Mouse (Mus musculus): ENCODE results near the gene Fn1. TPM values are rescaled to one million over a fixed set of nuclear protein-coding genes. Genes with fewer than 3 reads are reported as not detected.

Gene Fn1
- polyA plus RNA-seq, 1 experiment from 2014 or later, result 39.5 TPM

DNA sequence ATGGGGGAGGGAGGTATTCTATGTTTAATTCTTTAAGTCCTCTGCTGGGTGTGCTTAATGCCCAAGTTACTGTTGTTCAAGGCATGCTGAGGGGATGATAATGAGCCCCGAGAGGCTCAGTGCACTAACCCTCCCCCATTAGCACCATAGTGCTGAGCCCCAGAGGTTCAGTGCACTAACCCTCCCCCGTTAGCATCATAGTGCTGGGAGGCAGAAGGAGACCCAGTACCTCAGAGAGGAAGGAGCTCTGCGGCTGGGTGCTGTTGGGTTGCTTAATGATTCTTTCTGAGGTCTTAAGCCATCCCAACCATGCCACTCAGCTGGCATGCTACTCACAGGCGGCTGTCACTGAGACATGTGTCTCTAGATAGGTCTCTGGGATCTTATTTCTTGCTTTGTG, 82.9 kb downstream of the Fn1 start:
- WGBS, result 92% methylated on average over 4 of the region's 4 CpGs
- Histone ChIP-seq H3K4me1 (replicated peaks; ENCODE audit: control insufficient read depth, insufficient read depth, low read length) (no peaks in the 10 kb centered on the region), H3K9me3 (ENCODE audit: control insufficient read depth, low read length) (no peaks in the 10 kb centered on the region), H3K9ac (no peak overlapping the region), H3K27ac (no peak overlapping the region), H3K4me2 (replicated peaks) (no peak overlapping the region), H3K27me3 (ENCODE audit: control insufficient read depth, insufficient read depth, low read length) (no peaks in the 10 kb centered on the region), H3K36me3 (replicated peaks; ENCODE audit: control insufficient read depth, insufficient read depth) (peaks cover 80% of the 10 kb centered on the region), H3K4me3 (replicated peaks; ENCODE audit: low read length) (no peak overlapping the region)
- DNase-seq (ENCODE audit: low spot score), result no peak
- no peak for ATAC-seq (ENCODE audit: low FRiP score)

DNA sequence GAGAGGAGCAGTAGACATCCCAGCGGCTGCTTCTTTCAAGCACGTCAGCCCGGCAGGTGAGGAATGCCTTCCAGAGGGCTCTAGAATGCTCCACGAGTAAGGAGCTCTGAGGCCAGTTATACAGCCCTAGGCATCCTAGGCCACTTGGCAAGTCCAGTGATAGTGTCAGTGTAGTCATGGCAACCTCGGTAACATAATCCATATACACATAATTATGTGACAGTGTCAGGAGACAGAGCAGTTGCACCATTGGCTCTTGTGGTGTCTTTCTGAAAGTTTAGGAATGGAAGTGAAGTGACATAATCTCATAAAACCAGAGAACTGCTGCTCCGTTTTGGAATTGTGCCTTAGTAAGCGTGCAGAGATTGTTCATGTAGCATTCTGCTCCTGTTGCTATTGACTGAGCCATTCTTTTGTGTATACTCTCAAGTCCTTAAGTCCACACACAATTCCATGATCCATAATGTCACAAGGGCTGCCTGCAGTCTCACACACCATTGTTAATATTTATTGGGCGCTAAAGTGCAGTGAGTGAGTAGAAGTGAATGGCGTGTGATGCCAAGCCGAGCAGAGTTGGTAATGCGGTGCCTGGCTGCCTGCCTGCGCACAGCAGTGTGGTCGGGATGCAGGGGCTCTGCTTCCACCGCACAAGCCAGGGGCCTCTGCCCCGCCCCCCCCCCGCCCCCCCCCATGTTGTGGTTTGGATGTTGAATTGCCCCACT, 85.0 kb downstream of the Fn1 start:
- no peak overlapping the region for H3K4me2 ChIP-seq (replicated peaks)
- no peak for DNase-seq (ENCODE audit: low spot score)
- H3K9me3 ChIP-seq (ENCODE audit: control insufficient read depth, low read length), result no peaks in the 10 kb centered on the region
- H3K27ac ChIP-seq, result no peak overlapping the region
- no peak overlapping the region for H3K4me3 ChIP-seq (replicated peaks; ENCODE audit: low read length)
- H3K4me1 ChIP-seq (replicated peaks; ENCODE audit: control insufficient read depth, insufficient read depth, low read length), result no peaks in the 10 kb centered on the region
- no peaks in the 10 kb centered on the region for H3K27me3 ChIP-seq (ENCODE audit: control insufficient read depth, insufficient read depth, low read length)
- ATAC-seq (ENCODE audit: low FRiP score), result no peak
- WGBS, result 73% methylated on average over 16 of the region's 16 CpGs
- H3K36me3 ChIP-seq (replicated peaks; ENCODE audit: control insufficient read depth, insufficient read depth), result peaks cover 89% of the 10 kb centered on the region
- no peak overlapping the region for H3K9ac ChIP-seq

DNA sequence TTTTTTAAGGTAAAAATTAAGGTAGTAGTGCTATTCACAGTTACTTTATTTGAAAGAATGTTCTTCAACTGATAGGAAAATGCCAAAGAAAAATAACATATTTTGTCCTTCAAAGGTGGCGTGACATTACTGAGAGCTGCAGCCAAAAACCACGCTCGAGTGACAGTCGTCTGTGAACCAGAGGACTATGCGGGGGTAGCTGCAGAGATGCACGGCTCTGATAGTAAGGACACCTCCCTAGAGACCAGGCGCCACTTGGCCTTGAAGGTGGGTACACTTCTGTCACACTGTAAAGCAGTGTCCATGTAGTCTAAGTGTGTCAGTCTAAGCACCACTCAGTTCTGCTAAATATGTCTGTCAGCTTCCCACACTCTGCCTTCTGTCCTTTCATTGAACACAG, 88.7 kb downstream of the Fn1 start:
- H3K9ac ChIP-seq, result no peak overlapping the region
- no peak overlapping the region for H3K4me2 ChIP-seq (replicated peaks)
- no peak overlapping the region for H3K27ac ChIP-seq
- no peaks in the 10 kb centered on the region for H3K4me1 ChIP-seq (replicated peaks; ENCODE audit: control insufficient read depth, insufficient read depth, low read length)
- no peaks in the 10 kb centered on the region for H3K27me3 ChIP-seq (ENCODE audit: control insufficient read depth, insufficient read depth, low read length)
- 95% methylated on average over 7 of the region's 7 CpGs for WGBS
- DNase-seq (ENCODE audit: low spot score) (no peak), ATAC-seq (ENCODE audit: low FRiP score) (no peak)
- no peaks in the 10 kb centered on the region for H3K9me3 ChIP-seq (ENCODE audit: control insufficient read depth, low read length)
- H3K4me3 ChIP-seq (replicated peaks; ENCODE audit: low read length), result no peak overlapping the region
- peaks cover 74% of the 10 kb centered on the region for H3K36me3 ChIP-seq (replicated peaks; ENCODE audit: control insufficient read depth, insufficient read depth)

DNA sequence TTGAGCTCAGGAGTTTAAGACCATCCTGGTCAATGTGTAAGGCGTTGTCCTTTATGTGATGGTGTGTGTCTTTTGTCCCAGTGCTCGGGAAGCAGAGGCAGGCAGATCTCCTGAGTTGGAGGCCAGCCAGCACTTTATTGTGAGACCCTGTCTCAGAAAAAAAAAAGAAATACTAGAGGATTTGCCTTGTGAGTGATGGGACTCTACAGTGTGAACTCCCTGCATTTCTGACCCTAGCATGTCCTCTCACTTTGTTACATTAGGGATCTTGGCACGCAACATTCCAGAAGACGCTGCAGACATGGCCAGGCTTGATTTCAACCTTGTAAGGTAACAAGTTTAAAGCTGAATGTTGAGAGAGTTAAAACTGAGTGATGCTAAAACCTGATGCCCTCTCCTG, 92.4 kb downstream of the Fn1 start:
- ATAC-seq (ENCODE audit: low FRiP score), result no peak
- Histone ChIP-seq H3K9ac (no peak overlapping the region), H3K4me1 (replicated peaks; ENCODE audit: control insufficient read depth, insufficient read depth, low read length) (peaks cover 12% of the 10 kb centered on the region), H3K4me3 (replicated peaks; ENCODE audit: low read length) (no peak overlapping the region), H3K27ac (no peak overlapping the region), H3K4me2 (replicated peaks) (no peak overlapping the region), H3K36me3 (replicated peaks; ENCODE audit: control insufficient read depth, insufficient read depth) (peaks cover 45% of the 10 kb centered on the region), H3K27me3 (ENCODE audit: control insufficient read depth, insufficient read depth, low read length) (no peaks in the 10 kb centered on the region), H3K9me3 (ENCODE audit: control insufficient read depth, low read length) (no peaks in the 10 kb centered on the region)
- DNase-seq (ENCODE audit: low spot score), result no peak
- 94% methylated on average over 4 of the region's 4 CpGs for WGBS

DNA sequence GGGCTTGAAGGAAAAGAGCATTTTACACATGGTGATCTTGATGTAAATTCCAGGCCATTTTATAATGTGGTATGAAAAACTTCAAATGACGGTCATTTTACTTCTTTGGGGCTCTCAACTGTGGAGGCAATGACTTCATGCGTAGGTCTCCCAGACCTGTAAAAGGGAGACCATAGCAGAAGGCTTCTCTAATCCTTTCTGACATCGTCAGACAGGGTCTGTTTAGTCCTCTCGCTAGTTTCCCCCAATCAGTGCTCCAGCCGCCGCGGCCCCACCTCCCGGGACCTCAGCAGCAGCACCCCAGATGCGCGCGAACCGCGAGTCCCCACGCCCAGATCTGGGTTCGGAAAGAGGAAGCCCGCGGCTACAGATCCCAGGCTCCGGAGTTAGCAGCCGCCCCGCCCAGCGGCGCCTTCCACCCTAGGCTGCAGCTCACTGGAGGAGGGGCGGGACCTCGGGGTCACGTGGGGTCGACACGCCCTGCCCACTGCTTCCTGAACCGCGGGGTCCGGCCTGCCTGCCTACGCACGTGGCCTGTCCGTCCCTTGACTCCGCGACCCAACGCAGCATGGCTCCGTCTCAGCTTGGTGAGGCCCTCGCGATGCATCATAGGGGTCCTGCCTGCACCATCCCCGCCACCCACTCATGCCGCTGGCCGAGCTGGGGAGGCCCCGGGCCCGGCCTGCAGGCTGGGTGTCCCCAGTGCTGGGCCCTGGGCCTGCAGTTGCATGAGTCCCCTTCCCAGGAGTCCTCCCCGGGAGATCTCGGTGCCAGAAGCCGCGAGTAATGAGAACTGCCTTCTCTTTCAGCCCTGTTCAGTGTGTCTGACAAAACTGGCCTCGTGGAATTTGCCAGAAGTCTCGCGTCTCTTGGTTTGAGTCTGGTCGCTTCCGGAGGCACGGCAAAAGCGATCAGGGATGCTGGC, 96.0 kb downstream of the Fn1 start, which contains the start of gene Atic:
TSS of gene Atic (plus strand) at position 463 of the 925 bp plus-strand sequence.
- ATAC-seq (ENCODE audit: low FRiP score) (peak; percentile 99), DNase-seq (ENCODE audit: low spot score) (peak; percentile 81)
- Histone ChIP-seq H3K4me2 (replicated peaks) (peak within 1 kb of the TSS; percentile 82), H3K27me3 (ENCODE audit: control insufficient read depth, insufficient read depth, low read length) (no peaks in the 10 kb centered on the region), H3K9ac (peak within 1 kb of the TSS; percentile 68), H3K4me1 (replicated peaks; ENCODE audit: control insufficient read depth, insufficient read depth, low read length) (peaks cover 12% of the 10 kb centered on the region), H3K27ac (peak within 1 kb of the TSS; percentile 50), H3K9me3 (ENCODE audit: control insufficient read depth, low read length) (no peaks in the 10 kb centered on the region), H3K36me3 (replicated peaks; ENCODE audit: control insufficient read depth, insufficient read depth) (0 out of 2 replicates have a peak, but pooled peaks cover 23% of the 10 kb centered on the region), H3K4me3 (replicated peaks; ENCODE audit: low read length) (peak within 1 kb of the TSS; percentile 51)
- under 1% methylated on average over 52 of the region's 55 CpGs for WGBS

DNA sequence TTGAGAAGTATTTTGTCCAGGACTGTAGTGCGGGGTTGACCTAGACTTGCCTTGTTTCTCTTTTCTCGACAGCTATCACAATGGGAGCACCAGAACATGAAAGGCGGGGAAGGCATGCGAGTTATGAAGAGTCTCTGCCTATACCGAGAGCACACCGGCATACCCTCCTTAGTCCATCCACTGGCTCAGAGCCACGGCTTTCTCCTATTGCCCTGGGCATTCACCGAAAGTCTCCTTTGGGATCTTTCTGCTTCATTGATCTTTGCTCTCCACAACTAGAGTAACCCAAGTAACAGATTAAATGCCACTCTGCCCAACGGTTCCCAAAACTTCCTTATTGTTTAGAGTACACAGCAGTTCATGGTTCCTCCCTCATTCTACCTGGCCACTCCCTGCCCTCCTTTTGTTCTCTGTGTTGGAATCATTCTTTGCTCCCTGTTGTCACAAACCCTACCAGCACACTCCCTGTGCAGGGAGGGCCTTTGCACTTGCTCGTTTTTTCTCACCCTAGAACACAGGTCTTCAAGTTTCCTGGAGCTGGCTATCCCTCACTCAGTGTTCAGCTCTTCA, 102.3 kb downstream of the Fn1 start:
- H3K36me3 ChIP-seq (replicated peaks; ENCODE audit: control insufficient read depth, insufficient read depth), result no peaks in the 10 kb centered on the region
- no peaks in the 10 kb centered on the region for H3K9me3 ChIP-seq (ENCODE audit: control insufficient read depth, low read length)
- ATAC-seq (ENCODE audit: low FRiP score) (no peak), DNase-seq (ENCODE audit: low spot score) (no peak)
- H3K4me1 ChIP-seq (replicated peaks; ENCODE audit: control insufficient read depth, insufficient read depth, low read length), result no peaks in the 10 kb centered on the region
- H3K27ac ChIP-seq, result no peak overlapping the region
- 78% methylated on average over 10 of the region's 10 CpGs for WGBS
- H3K9ac ChIP-seq, result no peak overlapping the region
- no peak overlapping the region for H3K4me3 ChIP-seq (replicated peaks; ENCODE audit: low read length)
- no peak overlapping the region for H3K4me2 ChIP-seq (replicated peaks)
- H3K27me3 ChIP-seq (ENCODE audit: control insufficient read depth, insufficient read depth, low read length), result no peaks in the 10 kb centered on the region

DNA sequence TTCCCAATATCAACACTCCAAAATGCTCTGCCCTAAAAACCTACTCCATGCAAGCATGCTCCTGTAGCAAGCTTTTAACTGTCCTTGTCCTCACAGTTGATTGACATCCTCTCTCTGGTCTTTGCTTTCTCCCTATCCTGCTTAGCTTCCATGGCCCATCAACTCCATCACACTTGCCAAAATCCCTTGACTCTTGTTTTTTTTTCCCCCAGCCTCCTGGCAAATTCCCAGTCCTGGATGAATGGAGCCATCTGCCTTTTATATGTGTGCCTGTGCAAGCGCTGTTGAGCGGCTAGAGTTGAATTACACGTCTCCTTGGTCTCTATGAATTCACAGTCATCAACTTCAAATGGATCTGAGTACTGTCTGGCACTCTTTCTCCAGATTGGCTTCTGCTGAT, 112.6 kb downstream of the Fn1 start:
- H3K9me3 ChIP-seq (ENCODE audit: control insufficient read depth, low read length), result no peaks in the 10 kb centered on the region
- H3K27me3 ChIP-seq (ENCODE audit: control insufficient read depth, insufficient read depth, low read length), result no peaks in the 10 kb centered on the region
- DNase-seq (ENCODE audit: low spot score) (no peak), ATAC-seq (ENCODE audit: low FRiP score) (no peak)
- no peaks in the 10 kb centered on the region for H3K36me3 ChIP-seq (replicated peaks; ENCODE audit: control insufficient read depth, insufficient read depth)
- no peaks in the 10 kb centered on the region for H3K4me1 ChIP-seq (replicated peaks; ENCODE audit: control insufficient read depth, insufficient read depth, low read length)
- no peak overlapping the region for H3K4me3 ChIP-seq (replicated peaks; ENCODE audit: low read length)
- H3K9ac ChIP-seq, result no peak overlapping the region
- H3K4me2 ChIP-seq (replicated peaks), result no peak overlapping the region
- 67% methylated on average over 3 of the region's 3 CpGs for WGBS
- H3K27ac ChIP-seq, result no peak overlapping the region

DNA sequence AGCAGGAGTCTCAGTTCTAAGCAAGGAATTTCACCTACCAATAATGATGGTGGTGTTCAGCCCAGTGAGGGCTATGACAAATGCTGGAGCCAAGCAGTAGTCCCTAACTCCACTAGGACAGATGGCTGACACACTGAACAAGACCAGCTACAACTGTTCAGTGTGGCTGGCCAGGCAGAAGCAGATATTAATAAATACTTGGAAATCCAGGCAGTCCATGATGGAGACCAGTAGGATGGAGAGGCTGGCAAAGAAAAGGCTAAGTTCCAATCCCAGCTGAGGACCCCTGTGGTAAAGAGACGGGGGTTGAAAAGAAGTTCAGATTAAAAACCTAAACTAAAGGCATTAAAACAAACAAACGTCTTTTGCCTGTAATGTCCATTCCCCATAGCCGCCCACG, 113.4 kb downstream of the Fn1 start:
- DNase-seq (ENCODE audit: low spot score) (no peak), ATAC-seq (ENCODE audit: low FRiP score) (no peak)
- Histone ChIP-seq H3K36me3 (replicated peaks; ENCODE audit: control insufficient read depth, insufficient read depth) (no peaks in the 10 kb centered on the region), H3K27ac (no peak overlapping the region), H3K4me3 (replicated peaks; ENCODE audit: low read length) (no peak overlapping the region), H3K9me3 (ENCODE audit: control insufficient read depth, low read length) (no peaks in the 10 kb centered on the region), H3K27me3 (ENCODE audit: control insufficient read depth, insufficient read depth, low read length) (no peaks in the 10 kb centered on the region), H3K4me2 (replicated peaks) (no peak overlapping the region), H3K4me1 (replicated peaks; ENCODE audit: control insufficient read depth, insufficient read depth, low read length) (no peaks in the 10 kb centered on the region), H3K9ac (no peak overlapping the region)
- 83% methylated on average over 4 of the region's 4 CpGs for WGBS
